Comparison of ENCODE assay signal across 7 mouse cellular contexts in the genomic region with DNA sequence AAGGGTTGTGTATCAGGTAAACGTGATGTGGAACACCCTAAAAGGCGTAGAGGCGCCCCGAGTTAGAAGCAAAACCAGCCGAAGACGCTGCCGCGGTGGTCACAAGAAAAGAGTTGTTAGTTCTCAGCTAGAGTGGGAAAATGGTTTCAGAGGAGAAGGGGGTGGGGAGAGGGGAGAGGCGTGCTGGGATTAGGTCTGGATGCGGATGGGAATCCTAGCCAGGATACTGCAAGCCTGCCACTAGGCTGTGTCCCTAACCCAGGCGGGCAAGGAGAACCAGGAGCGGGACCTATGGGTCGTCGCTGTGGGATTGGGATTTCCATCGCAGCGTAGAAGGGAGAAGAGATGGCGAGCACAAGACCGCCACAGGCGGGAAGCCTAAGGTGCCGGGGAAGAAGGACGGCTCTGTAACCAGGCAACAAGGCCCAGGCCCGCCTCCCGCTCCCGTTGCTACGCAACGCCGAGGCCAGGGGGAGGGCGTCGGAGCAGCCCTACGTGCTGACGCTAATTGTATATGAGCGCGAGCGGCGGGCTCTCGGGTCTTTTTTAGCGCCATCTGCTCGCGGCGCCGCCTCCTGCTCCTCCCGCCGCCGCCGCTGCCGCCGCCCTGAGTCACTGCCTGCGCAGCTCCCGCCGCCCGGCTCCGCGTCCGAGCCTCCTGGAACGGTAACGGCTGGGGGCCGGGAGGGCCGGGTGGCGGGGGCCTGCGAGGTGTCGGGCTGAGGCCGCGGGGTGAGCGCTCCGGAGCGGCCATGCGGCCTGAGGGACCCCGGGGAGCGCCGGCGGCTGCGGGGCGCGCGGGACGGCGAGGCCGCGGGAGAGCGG. TPM values are rescaled to one million over a fixed set of nuclear protein-coding genes. Genes with fewer than 3 reads are reported as not detected.
DNase-seq lines count a peak whose midpoint lies in the region; ATAC-seq lines count a peak whose summit lies in the region.

Gene Nap1l1 (plus strand): TSS at position 538 of the 825 bp plus-strand sequence.

- H3K27ac ChIP-seq in embryonic facial prominence, embryonic 11.5 days (replicated peaks; ENCODE audit: low read depth, low read length) = peak within 1 kb of the TSS; percentile 95
- peak within 1 kb of the TSS; percentile 100 for H3K27ac ChIP-seq in limb, embryonic 10.5 days
- H3K27ac ChIP-seq in midbrain, embryonic 13.5 days = peak within 1 kb of the TSS; percentile 99

- H3K4me2 ChIP-seq in embryonic facial prominence, embryonic 11.5 days (ENCODE audit: low read depth, low read length) = peak within 1 kb of the TSS; percentile 68
- peak within 1 kb of the TSS; percentile 72 for H3K4me2 ChIP-seq in midbrain, embryonic 13.5 days (replicated peaks)

- peak; percentile 98 for DNase-seq in adrenal gland, postnatal 14 days
- DNase-seq in embryonic facial prominence, embryonic 11.5 days (ENCODE audit: low spot score) = peak; percentile 99
- DNase-seq in kidney, adult 11 months = peak; percentile 96
- peak; percentile 98 for DNase-seq in limb, embryonic 10.5 days (ENCODE audit: low spot score)
- peak; percentile 95 for DNase-seq in spleen, adult 12 weeks (ENCODE audit: low spot score)

- peak within 1 kb of the TSS; percentile 93 for H3K4me3 ChIP-seq in embryonic facial prominence, embryonic 11.5 days (ENCODE audit: low read depth, low read length)
- peak within 1 kb of the TSS; percentile 98 for H3K4me3 ChIP-seq in limb, embryonic 10.5 days
- peak within 1 kb of the TSS; percentile 70 for H3K4me3 ChIP-seq in midbrain, embryonic 13.5 days (replicated peaks)

- no peaks in the 10 kb centered on the region for H3K27me3 ChIP-seq in embryonic facial prominence, embryonic 11.5 days (ENCODE audit: control insufficient read depth, insufficient read depth, low read length)
- no peaks in the 10 kb centered on the region for H3K27me3 ChIP-seq in limb, embryonic 10.5 days (ENCODE audit: low read depth, poor library complexity, severe bottlenecking)
- H3K27me3 ChIP-seq in midbrain, embryonic 13.5 days = no peaks in the 10 kb centered on the region

- H3K36me3 ChIP-seq in embryonic facial prominence, embryonic 11.5 days (replicated peaks; ENCODE audit: control insufficient read depth, insufficient read depth, low read depth, low read length) = no peaks in the 10 kb centered on the region
- H3K36me3 ChIP-seq in limb, embryonic 10.5 days = peaks cover 27% of the 10 kb centered on the region
- H3K36me3 ChIP-seq in midbrain, embryonic 13.5 days = no peaks in the 10 kb centered on the region

- ATAC-seq in embryonic facial prominence, embryonic 11.5 days (replicated peaks; ENCODE audit: insufficient number of reproducible peaks, low FRiP score, low TSS enrichment, low read depth) = peak; percentile 99
- ATAC-seq in granulocyte monocyte progenitor cell, adult 5-6 weeks (replicated peaks; ENCODE audit: poor library complexity, severe bottlenecking) = peak; percentile 92
- ATAC-seq in midbrain, embryonic 13.5 days = peak; percentile 100

- H3K9me3 ChIP-seq in embryonic facial prominence, embryonic 11.5 days (replicated peaks; ENCODE audit: control insufficient read depth, low read length) = no peaks in the 10 kb centered on the region
- no peaks in the 10 kb centered on the region for H3K9me3 ChIP-seq in limb, embryonic 10.5 days (replicated peaks)
- no peaks in the 10 kb centered on the region for H3K9me3 ChIP-seq in midbrain, embryonic 13.5 days

- under 1% methylated on average over 65 of the region's 80 CpGs for WGBS in embryonic facial prominence, embryonic 11.5 days
- WGBS in limb, embryonic 10.5 days = under 1% methylated on average over 77 of the region's 80 CpGs
- WGBS in midbrain, embryonic 13.5 days = under 1% methylated on average over 69 of the region's 80 CpGs

- peak within 1 kb of the TSS; percentile 97 for H3K9ac ChIP-seq in embryonic facial prominence, embryonic 11.5 days (replicated peaks; ENCODE audit: low read length)
- peak within 1 kb of the TSS; percentile 94 for H3K9ac ChIP-seq in midbrain, embryonic 13.5 days (replicated peaks)

- H3K4me1 ChIP-seq in embryonic facial prominence, embryonic 11.5 days (ENCODE audit: control insufficient read depth, insufficient read depth, low read length) = no peaks in the 10 kb centered on the region; the same call in 1 of the 2 replicates
- peaks cover 31% of the 10 kb centered on the region for H3K4me1 ChIP-seq in limb, embryonic 10.5 days
- peaks cover 45% of the 10 kb centered on the region for H3K4me1 ChIP-seq in midbrain, embryonic 13.5 days (replicated peaks)

RNA-seq across cellular contexts. Expression of gene Nap1l1, which starts in this region (rescaled TPM):
- total RNA-seq in adrenal gland, postnatal 14 days (2021) = 153 and 160 TPM in 2 replicates
- 407 and 443 TPM in 2 replicates for polyA plus RNA-seq in embryonic facial prominence, embryonic 11.5 days (2014; fragmentation: Nextera tagmentation; extraction: Ambion mirVana)
- total RNA-seq in granulocyte monocyte progenitor cell, adult 5-6 weeks (2014; fragmentation: Nextera tagmentation) = 583 and 666 TPM in 2 replicates
- 670 and 682 TPM in 2 replicates for total RNA-seq in granulocyte monocyte progenitor cell, adult 5-6 weeks (2017)
- polyA plus RNA-seq in limb, embryonic 10.5 days (2016; fragmentation: Nextera tagmentation; extraction: Ambion mirVana) = 343 and 349 TPM in 2 replicates
- polyA plus RNA-seq in midbrain, embryonic 13.5 days (2015; fragmentation: Nextera tagmentation; extraction: Ambion mirVana) = 239 and 255 TPM in 2 replicates

Comparison
In these comparisons a context has a peak if more than half of its experiments do, and no peak if none do; other contexts are left out.
1. Peak in every context shown above with its lines: DNase-seq, ATAC-seq, H3K4me3 ChIP-seq and H3K27ac ChIP-seq.